Mouse (Mus musculus) forebrain, embryonic 10.5 days (tissue): ENCODE measurements around the gene Gm17509. TPM values are rescaled to one million over a fixed set of nuclear protein-coding genes. Genes with fewer than 3 reads are reported as not detected.

Experiments
- DNase-seq: peaks from one replicate; pipeline ENCODE4 v3.0.0-alpha.2; 2017; ENCODE audit warnings: low spot score; ENCODE audit errors: extremely low spot score
- H3K27ac ChIP-seq: fragments of 300-500 bp; sonication (generic); 2 replicates; pipeline ENCODE4 v1.5.1; 2016; ENCODE audit warnings: mild to moderate bottlenecking
- H3K27me3 ChIP-seq: fragments of 300-500 bp; sonication (generic); 2 replicates; pipeline ENCODE4 v1.6.1; 2016; ENCODE audit warnings: mild to moderate bottlenecking; ENCODE audit not compliant: poor library complexity, severe bottlenecking
- H3K36me3 ChIP-seq: fragments of 300-500 bp; sonication (generic); replicated peaks from 2 replicates; pipeline ENCODE4 v1.6.1; 2016; ENCODE audit warnings: mild to moderate bottlenecking, moderate library complexity
- H3K4me1 ChIP-seq: fragments of 300-500 bp; sonication (generic); 2 replicates; pipeline ENCODE4 v1.6.1; 2016
- H3K4me3 ChIP-seq: fragments of 300-500 bp; sonication (generic); 2 replicates; pipeline ENCODE4 v1.5.1; 2016; ENCODE audit warnings: mild to moderate bottlenecking, moderate library complexity
- H3K9me3 ChIP-seq: fragments of 300-500 bp; sonication (generic); 2 replicates; pipeline ENCODE4 v1.6.1; 2016; ENCODE audit warnings: mild to moderate bottlenecking, moderate library complexity
- WGBS: fragments of 180-500 bp; shearing (Covaris S2); methylation state at CpG from one replicate; pipeline ENCODE4 v1.1.7; 2016; 5-methylcytosine and 5-hydroxymethylcytosine counted together
- polyA plus RNA-seq: library from polyadenylated mRNA; unstranded; fragments of >200 nt; fragmentation: Nextera tagmentation; extraction: Ambion mirVana; gene quantifications from 2 replicates; pipeline ENCODE4 v1.2.1, GENCODE M21; 2016

Gm17509 gene
- 0.94 and 1.1 TPM in 2 replicates for polyA plus RNA-seq

GRCm38 (mm10) chr13:117220501-117221321, at the start of gene Gm17509:
Gene Gm17509 (minus strand): TSS chr13:117221075.
- WGBS: under 1% methylated on average over 67 of the region's 67 CpGs
- Histone ChIP-seq H3K4me1 (peaks cover 72% of the 10 kb centered on the region), H3K36me3 (peaks cover 5% of the 10 kb centered on the region), H3K27ac (peak within 1 kb of the TSS; percentile 98), H3K9me3 (no peaks in the 10 kb centered on the region), H3K27me3 (no peaks in the 10 kb centered on the region), H3K4me3 (peak within 1 kb of the TSS; percentile 87)
- DNase-seq: peak; percentile 78

GRCm38 (mm10) chr13:117267963-117268362, 47.1 kb upstream of the Gm17509 start:
- H3K4me3 ChIP-seq: no peak overlapping the region
- no peaks in the 10 kb centered on the region for H3K27me3 ChIP-seq
- H3K9me3 ChIP-seq: no peaks in the 10 kb centered on the region
- WGBS: 96% methylated on average over 14 of the region's 14 CpGs
- no peak overlapping the region for H3K27ac ChIP-seq
- peaks cover 66% of the 10 kb centered on the region for H3K36me3 ChIP-seq
- no peaks in the 10 kb centered on the region for H3K4me1 ChIP-seq
- DNase-seq: no peak

DNA sequence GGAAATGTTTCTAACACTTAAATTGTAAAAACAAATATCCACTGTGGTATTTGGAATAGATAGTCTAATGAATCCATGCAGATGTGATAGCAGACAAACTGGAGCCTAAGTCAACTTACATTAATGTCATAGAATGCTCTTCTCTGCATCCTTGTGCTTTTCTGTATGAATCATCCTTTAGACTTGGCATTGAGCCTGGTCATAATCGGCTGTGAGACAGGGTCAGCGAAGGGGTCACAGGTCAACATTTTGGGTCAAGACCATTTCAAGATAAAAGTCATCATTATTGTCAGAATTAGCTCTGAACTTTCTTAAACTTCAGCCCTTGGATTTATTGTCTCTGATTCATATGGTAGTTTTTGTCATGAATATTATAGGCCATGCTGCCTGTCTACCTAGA, 45.3 kb upstream of the Gm17509 start:
- no peak overlapping the region for H3K27ac ChIP-seq
- H3K36me3 ChIP-seq: peaks cover 62% of the 10 kb centered on the region
- H3K9me3 ChIP-seq: no peaks in the 10 kb centered on the region
- no peak overlapping the region for H3K4me3 ChIP-seq
- H3K4me1 ChIP-seq: no peaks in the 10 kb centered on the region
- no peaks in the 10 kb centered on the region for H3K27me3 ChIP-seq
- no peak for DNase-seq
- 81% methylated on average over 2 of the region's 2 CpGs for WGBS

DNA sequence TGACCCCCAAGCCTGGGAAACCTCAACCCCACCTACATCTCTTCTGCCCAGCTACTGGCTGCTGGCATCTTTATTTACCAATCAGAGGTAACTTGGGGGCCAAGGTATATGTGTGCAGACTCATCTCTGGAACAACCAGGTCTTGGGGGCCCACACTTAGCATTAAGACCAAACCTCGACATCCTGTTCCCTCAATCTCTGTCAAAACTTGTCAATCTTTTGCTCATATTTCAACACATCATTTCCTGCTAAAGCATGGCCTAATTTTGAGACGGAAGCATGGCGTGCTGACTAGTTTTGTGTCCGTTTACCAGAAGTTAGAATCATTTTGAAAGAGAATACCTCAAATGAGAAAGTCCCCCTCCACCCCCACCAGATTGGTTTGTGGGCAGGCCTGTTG, 39.8 kb upstream of the Gm17509 start:
- peaks cover 52% of the 10 kb centered on the region for H3K36me3 ChIP-seq
- WGBS: 89% methylated on average over 4 of the region's 4 CpGs
- no peaks in the 10 kb centered on the region for H3K9me3 ChIP-seq
- no peak for DNase-seq
- H3K27me3 ChIP-seq: no peaks in the 10 kb centered on the region
- no peak overlapping the region for H3K4me3 ChIP-seq
- H3K4me1 ChIP-seq: no peaks in the 10 kb centered on the region; the same call in 1 of the 2 replicates
- H3K27ac ChIP-seq: no peak overlapping the region

DNA sequence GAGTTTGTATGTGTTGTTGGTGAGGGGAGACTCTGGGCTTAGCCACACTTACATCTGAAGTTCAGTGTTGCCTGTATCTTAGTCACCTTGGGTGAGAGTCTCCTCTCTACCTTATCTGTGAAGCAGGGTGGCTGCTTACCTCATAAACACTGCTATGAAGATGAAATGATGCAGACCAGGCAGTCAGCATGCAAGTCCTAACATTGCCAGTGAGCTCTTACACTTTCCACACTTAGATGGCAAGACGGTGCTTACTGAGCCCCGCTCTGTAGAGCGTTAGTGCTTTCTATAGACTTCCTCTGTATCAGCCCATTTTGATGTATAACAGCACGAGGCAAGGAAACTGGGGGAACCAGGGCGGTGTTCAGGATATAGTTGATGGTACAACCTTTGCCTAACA, 21.7 kb upstream of the Gm17509 start:
- Histone ChIP-seq H3K4me1 (no peaks in the 10 kb centered on the region), H3K27ac (no peak overlapping the region), H3K9me3 (no peaks in the 10 kb centered on the region), H3K27me3 (no peaks in the 10 kb centered on the region), H3K4me3 (no peak overlapping the region), H3K36me3 (peaks cover 7% of the 10 kb centered on the region; the same call in 1 of the 2 replicates)
- 95% methylated on average over 5 of the region's 5 CpGs for WGBS
- no peak for DNase-seq

DNA sequence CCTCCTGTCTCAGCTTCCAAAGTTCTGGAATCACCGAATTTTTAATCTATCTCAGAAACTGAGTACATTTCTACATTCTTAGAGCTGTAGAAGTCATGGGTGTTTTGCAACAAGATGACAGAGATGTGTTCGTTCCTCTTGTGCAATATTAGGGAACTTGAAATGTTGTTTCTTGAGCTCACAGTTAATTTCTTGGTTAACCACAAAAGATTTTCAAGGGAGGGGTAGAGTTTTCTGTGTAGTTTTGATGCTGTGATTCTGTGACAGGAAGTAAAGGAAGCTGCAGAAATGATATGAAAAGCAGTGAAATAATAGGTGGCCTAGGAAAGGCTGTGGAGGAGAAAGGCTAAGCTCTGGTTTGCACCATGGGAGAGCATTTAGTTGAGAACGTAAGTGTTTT, 21.2 kb upstream of the Gm17509 start:
- no peaks in the 10 kb centered on the region for H3K4me1 ChIP-seq
- DNase-seq: no peak
- no peaks in the 10 kb centered on the region for H3K27me3 ChIP-seq
- H3K9me3 ChIP-seq: no peaks in the 10 kb centered on the region
- WGBS: 90% methylated on average over 3 of the region's 3 CpGs
- H3K4me3 ChIP-seq: no peak overlapping the region
- H3K36me3 ChIP-seq: peaks cover 11% of the 10 kb centered on the region
- H3K27ac ChIP-seq: no peak overlapping the region

GRCm38 (mm10) chr13:117237111-117237510, 16.2 kb upstream of the Gm17509 start:
- H3K36me3 ChIP-seq: peaks cover 26% of the 10 kb centered on the region
- no peak for DNase-seq
- WGBS: 95% methylated on average over 4 of the region's 4 CpGs
- no peaks in the 10 kb centered on the region for H3K9me3 ChIP-seq
- H3K27me3 ChIP-seq: no peaks in the 10 kb centered on the region
- H3K4me3 ChIP-seq: no peak overlapping the region
- peaks cover 16% of the 10 kb centered on the region for H3K4me1 ChIP-seq
- H3K27ac ChIP-seq: no peak overlapping the region

DNA sequence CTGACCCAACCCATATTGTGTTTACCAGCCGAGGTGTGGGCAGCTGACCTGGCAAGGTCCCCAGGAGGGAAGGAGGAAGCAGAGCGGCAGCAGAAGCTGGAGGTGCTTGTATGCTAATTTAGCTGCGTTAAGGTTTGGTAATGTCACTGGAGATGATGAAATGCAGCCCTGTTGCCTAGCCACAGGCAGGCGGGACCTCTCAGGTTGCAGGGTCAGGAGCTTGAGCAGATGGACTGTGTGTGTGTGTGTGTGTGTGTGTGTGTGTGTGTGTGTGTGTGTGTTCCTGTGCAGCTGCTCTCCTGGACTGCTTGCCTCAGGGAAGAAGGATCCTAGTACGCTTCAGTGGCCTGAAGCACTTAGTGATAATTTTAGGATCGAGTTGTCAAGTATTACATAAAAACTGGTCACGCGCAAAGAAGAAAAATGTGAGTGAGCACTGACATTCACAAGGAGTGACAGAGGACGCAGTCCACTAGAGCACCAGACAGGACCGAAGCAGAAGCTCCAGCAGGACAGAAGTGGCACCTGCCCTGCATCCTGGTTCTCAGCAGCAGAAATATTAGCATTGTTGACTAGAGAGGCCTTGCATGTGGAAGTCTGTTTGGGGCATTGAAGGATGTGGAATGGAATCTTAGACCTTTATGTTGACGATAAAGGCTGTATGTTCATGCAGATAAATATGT, 14.8 kb upstream of the Gm17509 start:
- Histone ChIP-seq H3K27me3 (no peaks in the 10 kb centered on the region), H3K4me1 (peaks cover 21% of the 10 kb centered on the region), H3K36me3 (peaks cover 26% of the 10 kb centered on the region), H3K27ac (peak overlapping the region; percentile 54), H3K9me3 (no peaks in the 10 kb centered on the region), H3K4me3 (no peak overlapping the region)
- WGBS: 67% methylated on average over 11 of the region's 11 CpGs
- DNase-seq: peak; percentile 42

DNA sequence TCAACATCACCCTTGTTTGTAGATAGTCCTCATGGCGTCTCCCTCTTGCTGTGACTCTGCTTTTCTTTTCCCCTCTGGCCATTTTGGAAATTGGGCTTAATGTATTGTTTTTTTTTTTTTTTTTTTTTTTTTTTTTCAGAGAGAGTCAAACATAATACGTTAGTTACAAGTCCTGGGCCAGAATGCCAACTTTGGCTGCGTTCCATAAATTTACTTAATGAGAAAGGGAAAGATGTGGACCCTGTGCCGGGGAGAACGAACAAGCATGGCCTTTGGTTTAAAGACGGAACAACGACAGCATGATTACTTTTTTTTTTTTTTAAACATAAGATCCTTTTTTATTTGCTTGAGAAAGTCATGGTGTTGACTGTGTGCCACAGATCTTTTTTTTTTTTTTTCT, 13.6 kb upstream of the Gm17509 start:
- Histone ChIP-seq H3K4me1 (peaks cover 21% of the 10 kb centered on the region), H3K4me3 (no peak overlapping the region), H3K36me3 (peaks cover 26% of the 10 kb centered on the region), H3K9me3 (no peaks in the 10 kb centered on the region), H3K27me3 (no peaks in the 10 kb centered on the region), H3K27ac (no peak overlapping the region)
- WGBS: 89% methylated on average over 7 of the region's 7 CpGs
- no peak for DNase-seq

GRCm38 (mm10) chr13:117233808-117234207, 12.9 kb upstream of the Gm17509 start:
- Histone ChIP-seq H3K4me1 (peaks cover 21% of the 10 kb centered on the region), H3K27ac (no peak overlapping the region), H3K27me3 (no peaks in the 10 kb centered on the region), H3K9me3 (no peaks in the 10 kb centered on the region), H3K4me3 (no peak overlapping the region), H3K36me3 (peaks cover 25% of the 10 kb centered on the region)
- WGBS: 95% methylated on average over 8 of the region's 8 CpGs
- DNase-seq: no peak

- H3K4me3 ChIP-seq: no peak overlapping the region
- no peak overlapping the region for H3K27ac ChIP-seq
- H3K4me1 ChIP-seq: peaks cover 13% of the 10 kb centered on the region
- WGBS: 83% methylated on average over 6 of the region's 6 CpGs
- no peak for DNase-seq
- no peaks in the 10 kb centered on the region for H3K9me3 ChIP-seq
- H3K36me3 ChIP-seq: peaks cover 30% of the 10 kb centered on the region
- no peaks in the 10 kb centered on the region for H3K27me3 ChIP-seq
Observed at GRCm38 (mm10) chr13:117230371-117231110, 9.7 kb upstream of the Gm17509 start.

GRCm38 (mm10) chr13:117225561-117225960, 4.7 kb upstream of the Gm17509 start:
- peaks cover 31% of the 10 kb centered on the region for H3K4me1 ChIP-seq
- no peaks in the 10 kb centered on the region for H3K9me3 ChIP-seq
- H3K27me3 ChIP-seq: no peaks in the 10 kb centered on the region
- 88% methylated on average over 6 of the region's 6 CpGs for WGBS
- DNase-seq: no peak
- no peak overlapping the region for H3K4me3 ChIP-seq
- peaks cover 22% of the 10 kb centered on the region for H3K36me3 ChIP-seq
- no peak overlapping the region for H3K27ac ChIP-seq
